Mouse (Mus musculus): ENCODE results near the gene Sdc3. TPM values are rescaled to one million over a fixed set of nuclear protein-coding genes. Genes with fewer than 3 reads are reported as not detected.

Sdc3 gene
- polyA plus RNA-seq, 1 experiment from 2014 or later = 13.6 TPM

DNA sequence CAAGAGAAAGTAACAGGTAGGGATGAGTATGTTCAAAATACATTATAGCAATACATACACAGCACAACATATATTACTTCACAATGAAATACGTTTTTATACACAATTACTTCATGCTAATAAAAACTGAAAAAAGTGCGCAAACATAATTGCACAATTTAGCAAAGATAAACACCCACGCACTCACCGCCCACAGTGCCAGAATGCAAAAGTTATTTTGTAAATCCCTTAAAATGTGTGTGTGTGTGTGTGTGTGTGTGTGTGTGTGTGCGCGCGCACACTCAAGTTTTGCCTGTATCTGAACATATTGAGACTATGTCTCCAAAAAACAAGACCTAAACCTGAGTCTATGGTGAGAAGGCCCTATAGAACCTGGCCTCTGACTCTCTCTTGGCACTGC, 66.5 kb downstream of the Sdc3 start:
- peaks cover 11% of the 10 kb centered on the region for H3K27me3 ChIP-seq (ENCODE audit: control insufficient read depth, insufficient read depth, low read length)
- DNase-seq (ENCODE audit: low spot score, missing footprints) = no peak

GRCm38 (mm10) chr4:130859467-130859866, 67.1 kb downstream of the Sdc3 start:
- ATAC-seq (ENCODE audit: low FRiP score) = no peak
- Histone ChIP-seq H3K9me3 (ENCODE audit: control insufficient read depth, low read length) (no peaks in the 10 kb centered on the region), H3K4me3 (ENCODE audit: low read depth, low read length) (no peak overlapping the region), H3K4me1 (ENCODE audit: control insufficient read depth, insufficient read depth, low read length) (peaks cover 5% of the 10 kb centered on the region; the same call in 1 of the 2 replicates), H3K27me3 (ENCODE audit: control insufficient read depth, insufficient read depth, low read length) (peaks cover 13% of the 10 kb centered on the region), H3K9ac (ENCODE audit: low read length) (no peak overlapping the region), H3K36me3 (ENCODE audit: control insufficient read depth, insufficient read depth, low read length) (no peaks in the 10 kb centered on the region), H3K4me2 (no peak overlapping the region), H3K27ac (ENCODE audit: low read depth, low read length) (no peak overlapping the region)
- WGBS = 68% methylated on average over 8 of the region's 8 CpGs
- no peak for DNase-seq (ENCODE audit: low spot score, missing footprints)

More for the DNA sequence above, 66.5 kb downstream of the Sdc3 start:
- no peak overlapping the region for H3K27ac ChIP-seq (ENCODE audit: low read depth, low read length)
- peaks cover 5% of the 10 kb centered on the region; the same call in 1 of the 2 replicates for H3K4me1 ChIP-seq (ENCODE audit: control insufficient read depth, insufficient read depth, low read length)
- no peaks in the 10 kb centered on the region for H3K36me3 ChIP-seq (ENCODE audit: control insufficient read depth, insufficient read depth, low read length)
- H3K4me3 ChIP-seq (ENCODE audit: low read depth, low read length) = no peak overlapping the region
- 94% methylated on average over 7 of the region's 7 CpGs for WGBS
- H3K9me3 ChIP-seq (ENCODE audit: control insufficient read depth, low read length) = no peaks in the 10 kb centered on the region
- no peak overlapping the region for H3K4me2 ChIP-seq
- no peak for ATAC-seq (ENCODE audit: low FRiP score)
- no peak overlapping the region for H3K9ac ChIP-seq (ENCODE audit: low read length)

GRCm38 (mm10) chr4:130860902-130861652, 68.7 kb downstream of the Sdc3 start:
- Histone ChIP-seq H3K4me3 (ENCODE audit: low read depth, low read length) (peak overlapping the region; percentile 12; the same call in 1 of the 2 replicates), H3K4me2 (peak overlapping the region; percentile 36), H3K9ac (ENCODE audit: low read length) (no peak overlapping the region), H3K36me3 (ENCODE audit: control insufficient read depth, insufficient read depth, low read length) (no peaks in the 10 kb centered on the region), H3K27me3 (ENCODE audit: control insufficient read depth, insufficient read depth, low read length) (peaks cover 15% of the 10 kb centered on the region), H3K4me1 (ENCODE audit: control insufficient read depth, insufficient read depth, low read length) (peaks cover 20% of the 10 kb centered on the region), H3K27ac (ENCODE audit: low read depth, low read length) (no peak overlapping the region), H3K9me3 (ENCODE audit: control insufficient read depth, low read length) (no peaks in the 10 kb centered on the region)
- no peak for ATAC-seq (ENCODE audit: low FRiP score)
- WGBS = 56% methylated on average over 15 of the region's 15 CpGs
- no peak for DNase-seq (ENCODE audit: low spot score, missing footprints)

DNA sequence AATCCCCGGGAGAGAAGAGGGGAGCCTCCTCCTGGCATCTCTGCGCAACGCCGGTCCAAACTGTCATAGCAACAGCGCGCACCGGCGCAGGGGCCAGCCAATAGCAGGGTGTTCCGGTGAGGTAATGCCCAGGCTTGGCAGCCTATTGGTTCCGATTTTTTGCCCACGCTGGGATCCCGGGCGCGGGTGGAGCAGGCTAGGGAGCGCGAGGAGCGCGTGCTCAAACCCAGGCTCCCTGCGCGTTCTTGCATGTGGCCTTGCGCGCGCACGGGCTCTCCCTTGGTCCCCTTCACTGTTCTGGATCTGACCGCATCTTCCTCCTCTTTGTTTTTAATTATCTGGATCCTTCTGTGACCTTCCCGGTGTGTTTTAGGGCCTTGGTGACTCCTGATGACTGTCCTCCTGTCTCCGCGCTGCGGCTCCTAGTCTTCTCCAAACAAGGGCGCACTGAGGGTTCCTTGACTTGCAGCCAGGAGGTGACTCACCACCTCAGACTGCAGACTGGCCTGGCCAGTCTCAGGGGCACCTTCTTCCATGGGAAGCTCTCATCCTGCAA, 69.4 kb downstream of the Sdc3 start:
- Histone ChIP-seq H3K4me1 (ENCODE audit: control insufficient read depth, insufficient read depth, low read length) (peaks cover 24% of the 10 kb centered on the region), H3K4me2 (peak overlapping the region; percentile 36), H3K27ac (ENCODE audit: low read depth, low read length) (no peak overlapping the region), H3K4me3 (ENCODE audit: low read depth, low read length) (peak overlapping the region; percentile 12; the same call in 1 of the 2 replicates), H3K36me3 (ENCODE audit: control insufficient read depth, insufficient read depth, low read length) (no peaks in the 10 kb centered on the region), H3K27me3 (ENCODE audit: control insufficient read depth, insufficient read depth, low read length) (peaks cover 15% of the 10 kb centered on the region), H3K9ac (ENCODE audit: low read length) (peak overlapping the region; percentile 31; the same call in 1 of the 2 replicates), H3K9me3 (ENCODE audit: control insufficient read depth, low read length) (no peaks in the 10 kb centered on the region)
- WGBS = under 1% methylated on average over 30 of the region's 30 CpGs
- ATAC-seq (ENCODE audit: low FRiP score) (peak; percentile 77), DNase-seq (ENCODE audit: low spot score, missing footprints) (peak; percentile 93)

GRCm38 (mm10) chr4:130862538-130862937, 70.2 kb downstream of the Sdc3 start:
- Histone ChIP-seq H3K4me2 (no peak overlapping the region), H3K9me3 (ENCODE audit: control insufficient read depth, low read length) (no peaks in the 10 kb centered on the region), H3K4me1 (ENCODE audit: control insufficient read depth, insufficient read depth, low read length) (peaks cover 24% of the 10 kb centered on the region), H3K27me3 (ENCODE audit: control insufficient read depth, insufficient read depth, low read length) (peaks cover 18% of the 10 kb centered on the region), H3K4me3 (ENCODE audit: low read depth, low read length) (no peak overlapping the region), H3K27ac (ENCODE audit: low read depth, low read length) (no peak overlapping the region), H3K36me3 (ENCODE audit: control insufficient read depth, insufficient read depth, low read length) (no peaks in the 10 kb centered on the region), H3K9ac (ENCODE audit: low read length) (no peak overlapping the region)
- ATAC-seq (ENCODE audit: low FRiP score) (no peak), DNase-seq (ENCODE audit: low spot score, missing footprints) (no peak)
- WGBS = 80% methylated on average over 5 of the region's 5 CpGs

- no peak overlapping the region for H3K4me3 ChIP-seq (ENCODE audit: low read depth, low read length)
- H3K9ac ChIP-seq (ENCODE audit: low read length) = no peak overlapping the region
- peak; percentile 90 for DNase-seq (ENCODE audit: low spot score, missing footprints)
- WGBS = 14% methylated on average over 6 of the region's 9 CpGs
- H3K4me1 ChIP-seq (ENCODE audit: control insufficient read depth, insufficient read depth, low read length) = peaks cover 24% of the 10 kb centered on the region
- no peaks in the 10 kb centered on the region for H3K9me3 ChIP-seq (ENCODE audit: control insufficient read depth, low read length)
- peaks cover 18% of the 10 kb centered on the region for H3K27me3 ChIP-seq (ENCODE audit: control insufficient read depth, insufficient read depth, low read length)
- ATAC-seq (ENCODE audit: low FRiP score) = peak; percentile 54
- H3K27ac ChIP-seq (ENCODE audit: low read depth, low read length) = peak overlapping the region; percentile 1; the same call in 1 of the 2 replicates
- H3K4me2 ChIP-seq = no peak overlapping the region
- no peaks in the 10 kb centered on the region for H3K36me3 ChIP-seq (ENCODE audit: control insufficient read depth, insufficient read depth, low read length)
Observed at GRCm38 (mm10) chr4:130865460-130865859, 73.1 kb downstream of the Sdc3 start.

DNA sequence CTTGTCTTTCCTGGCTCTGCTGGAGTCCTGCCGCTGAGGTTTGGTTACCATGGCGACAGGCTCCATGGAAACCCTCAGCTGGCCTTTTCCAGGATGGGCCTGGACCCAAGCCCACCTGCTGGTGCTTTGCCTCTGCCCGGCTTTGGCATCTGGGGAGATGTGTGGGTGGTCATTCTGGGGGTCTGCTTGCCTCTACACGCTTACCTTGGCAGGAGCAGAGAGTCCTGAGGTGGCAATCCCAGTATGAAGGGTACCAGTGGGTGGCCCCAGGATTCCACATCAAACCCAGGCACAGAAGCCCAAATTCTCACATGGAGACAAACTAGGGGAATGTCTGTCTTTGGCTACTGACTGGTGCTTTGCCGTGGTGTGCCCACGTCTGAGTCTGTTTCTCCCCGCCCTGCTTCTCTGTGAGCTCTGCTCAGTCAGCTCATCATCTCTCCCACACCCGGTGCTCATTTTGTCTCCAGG, 73.6 kb downstream of the Sdc3 start:
- Histone ChIP-seq H3K9ac (ENCODE audit: low read length) (no peak overlapping the region), H3K27ac (ENCODE audit: low read depth, low read length) (peak overlapping the region; percentile 51; the same call in 1 of the 2 replicates), H3K4me3 (ENCODE audit: low read depth, low read length) (no peak overlapping the region), H3K27me3 (ENCODE audit: control insufficient read depth, insufficient read depth, low read length) (peaks cover 18% of the 10 kb centered on the region), H3K4me2 (no peak overlapping the region), H3K4me1 (ENCODE audit: control insufficient read depth, insufficient read depth, low read length) (peaks cover 24% of the 10 kb centered on the region), H3K36me3 (ENCODE audit: control insufficient read depth, insufficient read depth, low read length) (no peaks in the 10 kb centered on the region), H3K9me3 (ENCODE audit: control insufficient read depth, low read length) (no peaks in the 10 kb centered on the region)
- peak; percentile 76 for ATAC-seq (ENCODE audit: low FRiP score)
- DNase-seq (ENCODE audit: low spot score, missing footprints) = peak; percentile 97
- 13% methylated on average over 8 of the region's 8 CpGs for WGBS

- DNase-seq (ENCODE audit: low spot score, missing footprints) (no peak), ATAC-seq (ENCODE audit: low FRiP score) (no peak)
- Histone ChIP-seq H3K4me3 (ENCODE audit: low read depth, low read length) (no peak overlapping the region), H3K9ac (ENCODE audit: low read length) (no peak overlapping the region), H3K4me2 (no peak overlapping the region), H3K4me1 (ENCODE audit: control insufficient read depth, insufficient read depth, low read length) (peaks cover 20% of the 10 kb centered on the region), H3K27ac (ENCODE audit: low read depth, low read length) (no peak overlapping the region), H3K27me3 (ENCODE audit: control insufficient read depth, insufficient read depth, low read length) (peaks cover 9% of the 10 kb centered on the region; the same call in 1 of the 2 replicates), H3K36me3 (ENCODE audit: control insufficient read depth, insufficient read depth, low read length) (no peaks in the 10 kb centered on the region), H3K9me3 (ENCODE audit: control insufficient read depth, low read length) (no peaks in the 10 kb centered on the region)
- 71% methylated on average over 6 of the region's 6 CpGs for WGBS
Observed at GRCm38 (mm10) chr4:130867940-130868339, 75.6 kb downstream of the Sdc3 start.

DNA sequence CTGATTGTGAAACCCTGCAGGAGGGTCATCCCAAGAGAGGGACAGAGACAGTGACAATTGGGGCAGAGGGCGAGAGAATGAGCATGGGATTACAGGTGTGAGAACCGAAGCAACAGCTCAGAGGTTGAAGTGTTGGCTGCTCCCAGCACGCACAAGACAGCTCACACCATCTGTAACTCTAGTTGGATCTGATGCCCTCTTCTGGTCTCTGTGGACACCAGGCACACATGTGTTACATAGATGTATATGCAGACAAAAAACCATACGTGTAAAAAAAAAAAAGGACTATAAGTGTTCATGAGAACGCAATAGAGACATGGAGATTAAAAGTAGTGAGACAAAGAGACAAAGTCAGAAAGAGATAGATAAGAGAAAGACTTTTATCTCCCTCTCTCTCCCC, 76.5 kb downstream of the Sdc3 start:
- Histone ChIP-seq H3K9ac (ENCODE audit: low read length) (no peak overlapping the region), H3K4me3 (ENCODE audit: low read depth, low read length) (no peak overlapping the region), H3K4me1 (ENCODE audit: control insufficient read depth, insufficient read depth, low read length) (peaks cover 20% of the 10 kb centered on the region), H3K9me3 (ENCODE audit: control insufficient read depth, low read length) (no peaks in the 10 kb centered on the region), H3K4me2 (no peak overlapping the region), H3K27ac (ENCODE audit: low read depth, low read length) (no peak overlapping the region), H3K36me3 (ENCODE audit: control insufficient read depth, insufficient read depth, low read length) (no peaks in the 10 kb centered on the region), H3K27me3 (ENCODE audit: control insufficient read depth, insufficient read depth, low read length) (peaks cover 7% of the 10 kb centered on the region; the same call in 1 of the 2 replicates)
- WGBS = 59% methylated on average over 5 of the region's 5 CpGs
- no peak for DNase-seq (ENCODE audit: low spot score, missing footprints)
- ATAC-seq (ENCODE audit: low FRiP score) = no peak

All from midbrain, embryonic 11.5 days (tissue).